Mouse (Mus musculus) heart, embryonic 13.5 days (tissue): ENCODE results near the gene Myo10. TPM values are rescaled to one million over a fixed set of nuclear protein-coding genes. Genes with fewer than 3 reads are reported as not detected.

Experiments
- ATAC-seq: fragments of 200-750 bp; cut with Nextera tagmentation; 2 replicates; pipeline ENCODE4 v1.8.0; 2017; ENCODE audit warnings: moderate TSS enrichment; ENCODE audit not compliant: insufficient number of reproducible peaks, low FRiP score, low TSS enrichment; ENCODE audit errors: extremely low read depth
- H3K27ac ChIP-seq: fragments of 300-500 bp; sonication (generic); replicated peaks from 2 replicates; pipeline ENCODE4 v1.5.1; 2015; ENCODE audit warnings: moderate library complexity, mild to moderate bottlenecking, inconsistent platforms
- H3K27me3 ChIP-seq: fragments of 300-500 bp; sonication (generic); replicated peaks from 2 replicates; pipeline ENCODE4 v1.6.1; 2015; ENCODE audit warnings: mild to moderate bottlenecking, inconsistent platforms
- H3K36me3 ChIP-seq: fragments of 300-500 bp; sonication (generic); 2 replicates; pipeline ENCODE4 v1.6.1; 2015; ENCODE audit warnings: mild to moderate bottlenecking, inconsistent platforms
- H3K4me1 ChIP-seq: fragments of 300-500 bp; sonication (generic); 2 replicates; pipeline ENCODE4 v1.6.1; 2015; ENCODE audit warnings: inconsistent platforms
- H3K4me2 ChIP-seq: fragments of 300-500 bp; sonication (generic); 2 replicates; pipeline ENCODE4 v1.6.1; 2015; ENCODE audit warnings: inconsistent platforms, mild to moderate bottlenecking, moderate library complexity
- H3K4me3 ChIP-seq: fragments of 300-500 bp; sonication (generic); 2 replicates; pipeline ENCODE4 v1.5.1; 2015; ENCODE audit warnings: moderate library complexity, mild to moderate bottlenecking, inconsistent platforms
- H3K9ac ChIP-seq: fragments of 300-500 bp; sonication (generic); 2 replicates; pipeline ENCODE4 v1.6.1; 2015; ENCODE audit warnings: inconsistent platforms, mild to moderate bottlenecking, moderate library complexity
- H3K9me3 ChIP-seq: fragments of 300-500 bp; sonication (generic); 2 replicates; pipeline ENCODE4 v1.6.1; 2016; ENCODE audit warnings: inconsistent platforms
- WGBS: fragments of 180-500 bp; shearing (Covaris S2); methylation state at CpG from one replicate; pipeline ENCODE4 v1.1.7; 2015; ENCODE audit warnings: mixed read lengths; 5-methylcytosine and 5-hydroxymethylcytosine counted together
- polyA plus RNA-seq: library from polyadenylated mRNA; unstranded; fragments of >200 nt; fragmentation: Nextera tagmentation; extraction: Ambion mirVana; gene quantifications from 2 replicates; pipeline ENCODE4 v1.2.1, GENCODE M21; 2015

Myo10 gene
- polyA plus RNA-seq, 1 experiment from 2014 or later, result 11.0 TPM

DNA sequence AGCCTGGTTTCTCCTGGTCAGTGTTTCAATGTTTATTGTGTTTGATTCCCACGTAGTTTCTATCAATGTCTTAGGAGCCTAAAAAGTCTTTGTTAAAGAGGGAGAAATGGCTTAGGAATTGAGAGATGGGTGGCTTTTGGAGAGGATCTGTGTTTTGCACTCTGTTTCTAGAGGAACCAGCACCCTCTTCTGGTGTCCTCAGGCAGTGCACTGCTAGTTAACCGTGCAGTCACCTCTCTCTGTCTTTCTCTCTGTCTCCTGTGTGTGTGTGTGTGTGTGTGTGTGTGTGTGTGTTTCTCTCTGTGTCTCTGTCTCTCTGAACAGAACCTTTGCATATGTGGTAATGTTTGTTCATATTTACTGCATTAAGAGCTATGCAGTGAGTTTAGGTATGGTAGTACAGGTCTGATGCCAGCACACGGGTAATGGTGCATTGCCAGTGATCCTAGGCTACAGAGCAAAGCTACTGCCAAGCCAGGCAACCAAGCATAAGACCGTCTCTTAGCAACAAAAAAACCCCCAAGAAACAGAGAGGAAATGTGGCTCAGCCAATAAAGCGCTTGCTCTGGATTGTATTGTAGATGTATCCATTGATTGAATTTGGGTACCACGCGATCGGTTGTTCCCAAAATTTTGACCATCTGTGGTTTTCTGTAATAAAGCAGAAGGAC is 110.6 kb downstream of the Myo10 start:
- H3K36me3 ChIP-seq, result peaks cover 24% of the 10 kb centered on the region
- H3K4me2 ChIP-seq, result no peak overlapping the region
- H3K27ac ChIP-seq, result no peak overlapping the region
- H3K27me3 ChIP-seq, result no peaks in the 10 kb centered on the region
- WGBS, result 78% methylated on average over 8 of the region's 8 CpGs
- H3K9me3 ChIP-seq, result no peaks in the 10 kb centered on the region
- no peak for ATAC-seq
- no peak overlapping the region for H3K4me3 ChIP-seq
- no peaks in the 10 kb centered on the region for H3K4me1 ChIP-seq
- no peak overlapping the region for H3K9ac ChIP-seq

DNA sequence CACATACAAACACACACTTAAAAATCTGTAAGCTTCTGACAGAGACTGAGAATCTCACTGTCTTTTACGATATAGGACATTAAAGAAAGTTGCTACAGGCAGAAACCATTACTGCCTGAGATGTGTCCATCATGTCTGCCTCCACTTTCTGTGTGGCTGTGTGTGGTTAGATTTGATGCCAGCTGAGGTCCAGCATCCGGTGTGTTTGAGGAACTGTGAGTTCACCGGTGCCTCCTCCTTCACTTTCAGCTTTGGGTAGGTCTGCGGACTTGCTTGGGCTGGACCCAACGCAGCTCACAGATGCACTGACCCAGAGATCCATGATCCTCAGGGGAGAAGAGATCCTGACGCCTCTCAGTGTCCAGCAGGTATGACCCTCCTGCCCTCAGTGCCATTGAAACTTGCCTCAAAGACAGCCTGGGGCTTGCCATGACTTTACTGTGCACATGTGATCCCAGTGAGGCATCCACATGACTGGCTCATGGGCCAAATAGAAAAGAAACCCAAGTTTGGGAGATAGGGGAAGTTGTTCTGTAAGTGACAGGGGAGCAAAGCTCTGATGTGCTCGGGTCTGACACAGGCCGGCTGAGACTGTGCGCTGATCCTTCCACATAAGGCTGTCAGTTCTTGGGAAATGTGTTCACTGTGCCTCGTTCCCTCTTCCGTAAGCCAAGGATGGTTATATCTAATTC is 111.6 kb downstream of the Myo10 start:
- no peak overlapping the region for H3K4me2 ChIP-seq
- WGBS, result 86% methylated on average over 11 of the region's 11 CpGs
- H3K4me3 ChIP-seq, result no peak overlapping the region
- H3K36me3 ChIP-seq, result peaks cover 29% of the 10 kb centered on the region
- no peak overlapping the region for H3K9ac ChIP-seq
- no peaks in the 10 kb centered on the region for H3K27me3 ChIP-seq
- ATAC-seq, result no peak
- no peaks in the 10 kb centered on the region for H3K9me3 ChIP-seq
- no peaks in the 10 kb centered on the region for H3K4me1 ChIP-seq
- H3K27ac ChIP-seq, result no peak overlapping the region

DNA sequence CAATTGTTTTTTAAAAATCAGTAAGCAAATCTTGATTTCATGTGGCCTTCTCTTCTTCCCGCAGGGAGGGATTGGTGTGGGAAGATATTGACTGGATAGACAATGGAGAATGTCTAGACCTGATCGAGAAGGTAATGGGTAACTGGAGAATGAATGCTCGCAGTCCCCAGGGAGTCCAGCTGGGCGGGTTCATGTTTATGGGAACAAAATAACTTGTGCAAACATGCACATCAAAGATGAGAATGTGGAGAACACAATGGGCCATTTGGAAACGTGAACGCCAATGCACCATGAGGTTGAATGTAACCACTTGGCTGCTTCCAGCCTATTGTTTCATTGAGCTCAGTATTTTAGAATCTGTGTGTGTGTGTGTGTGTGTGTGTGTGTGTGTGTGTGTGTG is 114.2 kb downstream of the Myo10 start:
- no peaks in the 10 kb centered on the region for H3K27me3 ChIP-seq
- no peak overlapping the region for H3K27ac ChIP-seq
- no peak overlapping the region for H3K9ac ChIP-seq
- H3K4me2 ChIP-seq, result no peak overlapping the region
- no peak overlapping the region for H3K4me3 ChIP-seq
- WGBS, result 82% methylated on average over 6 of the region's 6 CpGs
- no peaks in the 10 kb centered on the region for H3K4me1 ChIP-seq
- no peak for ATAC-seq
- H3K36me3 ChIP-seq, result peaks cover 40% of the 10 kb centered on the region
- no peaks in the 10 kb centered on the region for H3K9me3 ChIP-seq

DNA sequence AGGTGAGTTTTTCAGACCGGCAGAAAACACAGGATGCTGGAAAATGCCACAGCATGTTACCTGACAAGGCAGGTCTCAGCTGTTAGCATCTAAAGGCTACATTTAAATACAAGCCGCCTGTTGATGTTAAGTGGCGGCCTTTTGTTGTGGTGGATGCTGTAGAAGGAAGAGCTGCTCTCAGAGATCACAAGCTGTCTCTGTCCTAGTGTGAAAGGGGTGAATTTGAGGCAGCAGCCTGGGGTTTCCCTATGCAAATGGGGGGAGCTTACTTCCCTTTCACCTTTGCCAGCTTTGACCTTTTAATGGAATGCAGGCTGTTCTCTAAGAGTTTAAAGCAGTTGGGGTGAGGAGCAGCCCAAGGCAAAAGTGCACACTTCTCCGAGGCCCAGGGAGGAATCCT is 117.9 kb downstream of the Myo10 start:
- Histone ChIP-seq H3K27me3 (no peaks in the 10 kb centered on the region), H3K4me1 (0 out of 2 replicates have a peak, but pooled peaks cover 4% of the 10 kb centered on the region), H3K9ac (no peak overlapping the region), H3K4me3 (no peak overlapping the region), H3K9me3 (no peaks in the 10 kb centered on the region), H3K36me3 (peaks cover 53% of the 10 kb centered on the region), H3K27ac (no peak overlapping the region; the same call in 1 of the 2 replicates), H3K4me2 (no peak overlapping the region)
- WGBS, result 64% methylated on average over 4 of the region's 4 CpGs
- no peak for ATAC-seq

DNA sequence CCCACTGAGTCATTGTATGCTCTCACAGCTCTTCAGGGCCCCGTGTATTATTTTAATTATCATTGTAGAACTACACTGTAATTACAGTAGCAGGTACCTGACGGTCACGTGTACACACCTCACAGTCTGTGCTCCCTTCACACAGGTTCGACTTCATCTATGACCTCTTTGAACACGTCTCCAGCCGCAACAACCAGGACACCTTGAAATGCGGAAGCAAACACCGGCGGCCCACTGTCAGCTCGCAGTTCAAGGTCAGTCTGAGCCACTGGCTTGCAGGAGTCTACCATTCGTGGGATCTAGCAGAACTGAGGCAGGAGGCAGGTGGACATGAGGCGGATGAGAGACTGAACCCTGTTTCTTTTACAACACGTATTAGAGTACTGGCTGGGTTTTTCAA is 119.9 kb downstream of the Myo10 start:
- no peak overlapping the region for H3K4me2 ChIP-seq
- no peak overlapping the region for H3K9ac ChIP-seq
- H3K27ac ChIP-seq, result no peak overlapping the region
- H3K27me3 ChIP-seq, result no peaks in the 10 kb centered on the region
- 0 out of 2 replicates have a peak, but pooled peaks cover 4% of the 10 kb centered on the region for H3K4me1 ChIP-seq
- no peak for ATAC-seq
- H3K9me3 ChIP-seq, result no peaks in the 10 kb centered on the region
- peaks cover 36% of the 10 kb centered on the region for H3K36me3 ChIP-seq
- 87% methylated on average over 13 of the region's 13 CpGs for WGBS
- H3K4me3 ChIP-seq, result no peak overlapping the region

- no peak for ATAC-seq
- 63% methylated on average over 11 of the region's 11 CpGs for WGBS
- H3K36me3 ChIP-seq, result peaks cover 3% of the 10 kb centered on the region; the same call in 1 of the 2 replicates
- no peaks in the 10 kb centered on the region for H3K9me3 ChIP-seq
- no peak overlapping the region for H3K4me3 ChIP-seq
- no peak overlapping the region for H3K9ac ChIP-seq
- H3K4me2 ChIP-seq, result no peak overlapping the region
- no peak overlapping the region for H3K27ac ChIP-seq
- H3K4me1 ChIP-seq, result no peaks in the 10 kb centered on the region
- no peaks in the 10 kb centered on the region; the same call in 1 of the 2 replicates for H3K27me3 ChIP-seq
These were observed 129.2 kb downstream of the Myo10 start for GRCm38 (mm10) chr15:25751510-25751909.

GRCm38 (mm10) chr15:25752597-25752996 is 130.3 kb downstream of the Myo10 start:
- no peak overlapping the region for H3K9ac ChIP-seq
- no peaks in the 10 kb centered on the region for H3K9me3 ChIP-seq
- no peak overlapping the region for H3K27ac ChIP-seq
- H3K4me3 ChIP-seq, result no peak overlapping the region
- H3K4me1 ChIP-seq, result no peaks in the 10 kb centered on the region
- H3K36me3 ChIP-seq, result peaks cover 4% of the 10 kb centered on the region; the same call in 1 of the 2 replicates
- WGBS, result 84% methylated on average over 1 of the region's 1 CpGs
- ATAC-seq, result no peak
- no peaks in the 10 kb centered on the region; the same call in 1 of the 2 replicates for H3K27me3 ChIP-seq
- no peak overlapping the region for H3K4me2 ChIP-seq

DNA sequence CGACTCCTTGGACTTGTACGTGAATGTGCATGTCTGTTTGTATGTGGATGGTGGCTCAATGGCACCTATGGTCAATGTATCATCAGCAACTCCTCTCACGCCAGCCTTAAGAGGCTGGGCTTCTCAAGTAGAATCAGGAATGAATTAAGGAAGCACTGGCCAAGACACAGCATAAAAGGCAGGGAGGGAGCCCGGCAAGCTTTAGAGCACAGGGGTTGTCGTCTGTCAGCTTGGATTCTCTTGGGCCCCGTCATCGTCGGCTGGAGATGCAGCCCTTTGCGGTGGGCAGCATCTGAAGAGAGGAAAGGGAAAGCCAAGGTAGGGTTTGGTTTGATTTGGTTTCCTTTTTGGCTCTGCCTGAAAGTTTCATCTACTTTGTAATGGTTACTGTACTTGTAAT is 130.7 kb downstream of the Myo10 start:
- ATAC-seq, result no peak
- WGBS, result 58% methylated on average over 9 of the region's 9 CpGs
- peaks cover 4% of the 10 kb centered on the region; the same call in 1 of the 2 replicates for H3K36me3 ChIP-seq
- no peak overlapping the region for H3K4me2 ChIP-seq
- H3K4me1 ChIP-seq, result no peaks in the 10 kb centered on the region
- H3K4me3 ChIP-seq, result no peak overlapping the region
- H3K27me3 ChIP-seq, result no peaks in the 10 kb centered on the region; the same call in 1 of the 2 replicates
- no peak overlapping the region for H3K9ac ChIP-seq
- no peaks in the 10 kb centered on the region for H3K9me3 ChIP-seq
- no peak overlapping the region for H3K27ac ChIP-seq

DNA sequence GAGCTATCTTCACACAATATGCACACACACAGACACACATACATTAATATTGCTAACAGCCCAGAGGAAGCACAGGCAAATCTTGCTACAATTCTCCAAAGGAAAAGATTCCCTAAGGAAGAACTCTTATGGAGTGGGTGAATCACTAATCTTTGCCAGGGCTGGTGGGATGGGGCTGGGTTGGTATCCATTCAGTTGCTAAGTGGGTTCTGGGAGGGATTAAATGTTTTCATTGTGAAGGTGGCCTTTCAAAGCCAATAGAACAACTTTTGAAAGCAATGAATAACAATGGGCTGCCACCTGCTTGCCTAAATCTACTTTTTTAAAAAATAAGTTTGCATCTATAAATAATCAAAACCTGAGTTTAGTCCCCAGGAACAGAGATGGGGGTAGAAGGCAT is 131.6 kb downstream of the Myo10 start:
- no peak for ATAC-seq
- Histone ChIP-seq H3K36me3 (peaks cover 4% of the 10 kb centered on the region; the same call in 1 of the 2 replicates), H3K9me3 (no peaks in the 10 kb centered on the region), H3K4me1 (no peaks in the 10 kb centered on the region), H3K4me2 (no peak overlapping the region), H3K9ac (no peak overlapping the region), H3K4me3 (no peak overlapping the region), H3K27me3 (no peaks in the 10 kb centered on the region; the same call in 1 of the 2 replicates), H3K27ac (no peak overlapping the region)

DNA sequence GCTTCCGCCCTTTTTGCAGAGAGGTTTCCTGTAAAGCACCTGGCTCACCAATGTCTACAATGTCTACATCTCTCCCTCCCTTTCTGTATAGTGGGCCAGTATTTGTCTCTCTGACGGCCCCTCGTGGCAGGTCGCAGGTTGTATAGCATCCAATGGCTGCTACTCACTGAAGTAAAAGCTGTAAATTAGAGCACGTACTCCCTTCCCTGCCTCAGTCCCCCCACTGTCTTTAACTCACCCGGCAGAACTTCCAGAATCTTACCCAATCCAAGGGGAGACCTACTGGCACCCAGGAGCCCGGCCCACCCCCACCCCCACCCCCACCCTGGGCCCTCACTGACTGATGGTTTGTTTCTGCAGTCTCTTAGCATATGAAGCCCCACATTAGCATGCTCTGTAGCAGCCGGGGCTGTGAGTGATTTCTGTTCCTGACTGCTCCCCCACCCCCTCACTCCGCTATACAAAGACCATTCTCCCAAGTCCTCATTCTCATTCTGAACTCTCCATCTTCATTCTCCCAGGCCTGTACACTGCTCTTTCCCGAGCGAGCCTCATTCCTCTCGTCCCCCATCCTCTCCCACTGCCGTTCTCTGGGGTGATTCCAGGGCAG is 132.1 kb downstream of the Myo10 start:
- WGBS, result 49% methylated on average over 13 of the region's 13 CpGs
- H3K4me2 ChIP-seq, result no peak overlapping the region
- H3K27ac ChIP-seq, result no peak overlapping the region
- H3K4me1 ChIP-seq, result no peaks in the 10 kb centered on the region
- 0 out of 2 replicates have a peak overlapping the region, but pooled peaks have one; percentile 37 for H3K9ac ChIP-seq
- H3K9me3 ChIP-seq, result no peaks in the 10 kb centered on the region
- no peaks in the 10 kb centered on the region; the same call in 1 of the 2 replicates for H3K27me3 ChIP-seq
- H3K36me3 ChIP-seq, result peaks cover 4% of the 10 kb centered on the region; the same call in 1 of the 2 replicates
- no peak overlapping the region for H3K4me3 ChIP-seq
- no peak for ATAC-seq

DNA sequence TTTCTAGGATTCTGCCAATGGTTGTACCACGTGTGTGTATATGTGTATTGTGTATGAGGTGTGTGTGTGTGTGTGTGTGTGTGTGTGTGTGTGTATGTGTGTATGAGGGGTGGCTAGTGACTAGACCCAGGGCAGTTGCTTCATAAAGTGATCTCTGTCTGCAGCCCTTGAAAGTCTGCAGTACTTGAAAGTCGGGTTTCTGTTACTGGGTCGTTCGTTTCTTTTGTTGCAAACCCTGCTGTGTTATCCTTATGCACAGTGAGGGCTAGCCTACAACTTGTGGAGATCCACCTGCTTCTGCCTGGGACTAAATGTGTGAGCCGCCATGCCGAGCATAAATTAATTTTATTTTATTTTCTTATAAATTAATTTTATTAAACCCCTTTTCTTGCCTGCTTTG is 133.2 kb downstream of the Myo10 start:
- no peaks in the 10 kb centered on the region for H3K4me1 ChIP-seq
- no peaks in the 10 kb centered on the region; the same call in 1 of the 2 replicates for H3K27me3 ChIP-seq
- WGBS, result 56% methylated on average over 6 of the region's 6 CpGs
- H3K4me3 ChIP-seq, result no peak overlapping the region
- H3K27ac ChIP-seq, result no peak overlapping the region
- H3K36me3 ChIP-seq, result peaks cover 4% of the 10 kb centered on the region; the same call in 1 of the 2 replicates
- H3K9me3 ChIP-seq, result no peaks in the 10 kb centered on the region
- H3K9ac ChIP-seq, result no peak overlapping the region
- no peak for ATAC-seq
- no peak overlapping the region for H3K4me2 ChIP-seq
